Mouse (Mus musculus): ENCODE data around the gene Fdps.

Fdps gene

DNA sequence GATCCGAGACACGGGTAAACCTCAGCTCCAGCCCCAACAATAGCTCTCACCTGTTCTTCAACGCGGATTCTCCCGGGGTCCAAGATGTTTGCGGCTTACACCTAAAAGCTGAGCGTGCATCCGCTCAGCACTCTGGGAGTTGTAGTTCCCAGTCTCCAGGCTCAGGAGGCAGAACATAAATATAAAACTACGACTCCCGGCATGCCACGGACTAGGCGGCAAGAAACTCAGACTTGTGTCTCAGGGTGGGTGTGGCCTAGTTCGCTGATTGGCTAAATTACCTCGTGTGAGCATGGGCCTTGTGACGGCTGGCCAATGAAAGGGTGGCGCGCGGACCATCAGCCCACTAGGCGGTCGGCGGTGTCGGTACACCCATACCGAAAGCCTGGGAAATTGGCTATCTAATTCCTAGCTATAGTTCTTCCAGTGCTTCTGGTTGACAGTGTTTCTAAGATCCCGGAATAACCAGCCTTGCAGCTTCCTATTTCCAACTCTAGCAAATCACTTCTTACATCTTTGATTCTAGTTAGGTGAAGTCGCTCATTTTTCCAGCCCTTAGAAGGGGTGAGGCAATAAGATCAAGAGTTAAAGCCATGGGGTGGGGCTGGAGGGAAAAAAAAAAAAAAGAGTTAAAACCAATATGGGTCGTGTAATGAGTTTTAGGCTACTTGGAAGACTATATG, at the start of gene Fdps:
TSS of gene Fdps (minus strand) at position 148 of the 683 bp plus-strand sequence.
- peak; percentile 99 for DNase-seq (ENCODE audit: low spot score)

DNA sequence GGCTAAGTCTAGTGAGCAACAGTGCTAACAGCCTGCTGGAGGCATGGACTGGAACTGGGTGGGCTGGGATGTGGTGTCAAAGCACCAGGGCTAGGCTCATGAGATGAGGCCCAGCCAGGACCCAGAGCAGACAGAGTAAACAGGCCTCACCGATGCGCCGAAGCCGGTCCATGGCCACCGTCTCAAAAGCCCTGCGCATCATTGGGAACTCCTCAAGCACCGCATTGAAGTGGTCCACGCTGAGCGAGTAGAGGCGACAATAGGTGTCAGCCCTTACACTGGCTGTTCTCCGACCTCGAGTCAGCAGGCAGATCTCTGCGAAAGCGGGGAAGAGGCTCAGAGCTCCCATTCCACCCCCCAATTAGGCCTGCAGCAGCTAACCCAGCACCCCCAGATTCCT, 46.8 kb upstream of the Fdps start:
- no peak for DNase-seq (ENCODE audit: low spot score)

DNA sequence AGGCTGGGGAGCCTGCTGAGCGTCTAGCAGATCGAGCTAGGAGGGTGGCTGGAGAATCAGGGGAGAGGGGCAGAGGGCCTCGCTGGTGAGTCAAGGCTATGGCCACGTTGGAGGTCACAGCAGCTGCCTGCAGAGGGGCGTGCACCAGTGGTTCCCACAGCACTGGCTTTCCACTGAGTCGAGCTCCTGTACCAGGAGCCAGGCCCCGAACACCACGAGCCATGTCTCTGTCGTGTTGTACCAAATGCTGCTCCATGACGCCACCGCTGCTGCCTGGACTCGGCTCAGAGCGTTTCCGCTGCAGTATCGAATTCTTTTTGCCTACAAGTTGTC, 46.2 kb upstream of the Fdps start:
- no peak for DNase-seq (ENCODE audit: low spot score)

- DNase-seq (ENCODE audit: low spot score), result no peak
Observed at GRCm38 (mm10) chr3:89147101-89147978, 45.6 kb upstream of the Fdps start.

GRCm38 (mm10) chr3:89145566-89145965, 43.8 kb upstream of the Fdps start:
- no peak for DNase-seq (ENCODE audit: low spot score)

GRCm38 (mm10) chr3:89144821-89145220, 43.1 kb upstream of the Fdps start:
- no peak for DNase-seq (ENCODE audit: low spot score)

DNA sequence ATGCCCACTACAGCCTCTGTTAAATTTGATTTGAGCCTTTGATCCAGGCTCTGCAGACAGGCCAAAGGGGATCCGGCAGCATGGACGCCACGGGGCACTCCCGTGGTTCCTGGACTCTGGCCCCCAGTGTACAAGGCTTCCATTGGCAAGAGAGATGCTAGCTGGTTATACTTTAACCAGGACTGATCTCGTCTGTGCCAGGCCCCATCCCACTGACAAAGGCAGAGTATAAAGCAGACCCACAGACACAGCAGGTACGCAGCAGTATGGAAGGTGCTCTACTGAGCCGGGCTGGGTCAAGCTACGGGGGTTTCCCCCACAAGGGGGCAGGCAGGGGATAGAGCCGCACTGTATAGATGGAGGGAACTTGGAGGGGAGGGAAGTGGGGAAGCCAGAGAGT, 34.6 kb upstream of the Fdps start:
- DNase-seq (ENCODE audit: low spot score), result no peak

DNA sequence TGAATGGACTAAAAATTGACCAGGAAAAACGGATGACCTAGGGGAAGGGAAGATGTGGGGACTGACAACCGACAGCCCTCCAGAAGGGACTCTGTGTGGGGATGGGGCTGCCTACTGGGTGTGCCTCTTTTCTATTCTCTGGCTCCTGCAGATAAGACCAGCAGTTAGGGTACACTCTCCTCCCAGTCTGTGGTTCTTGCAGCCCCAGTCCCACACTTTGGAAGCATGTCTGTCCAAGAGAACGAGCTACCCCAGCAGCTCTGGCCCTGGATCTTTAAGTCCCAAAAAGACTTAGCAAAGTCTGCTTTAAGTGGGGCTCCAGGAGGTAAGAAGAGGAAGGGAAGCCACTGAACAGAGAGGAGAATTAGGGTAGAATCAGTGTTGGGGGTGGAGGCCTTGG, 34.2 kb upstream of the Fdps start, which contains the start of gene Pklr:
TSS of gene Pklr (plus strand) at position 185 of the 400 bp plus-strand sequence.
- no peak for DNase-seq (ENCODE audit: low spot score)

DNA sequence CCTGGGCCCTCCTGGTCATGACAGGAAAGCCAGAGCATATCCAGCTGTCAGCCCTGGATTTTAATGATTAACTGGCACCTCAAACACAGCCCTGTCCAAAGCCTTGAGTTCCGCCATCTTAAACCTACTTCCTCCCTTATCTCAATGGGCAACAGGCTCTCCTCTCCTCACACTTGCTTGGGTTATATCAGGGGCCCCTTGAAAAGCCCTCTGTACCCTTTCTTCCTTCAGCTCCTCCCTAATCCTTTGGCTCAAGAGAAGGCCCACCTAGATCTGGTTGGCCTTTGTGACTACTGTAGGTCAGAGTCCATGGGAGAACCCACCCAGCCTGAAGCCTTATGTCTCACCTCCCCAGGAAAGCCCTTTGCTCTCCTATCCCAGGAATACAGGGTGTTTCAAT, 32.0 kb upstream of the Fdps start:
- no peak for DNase-seq (ENCODE audit: low spot score)

DNA sequence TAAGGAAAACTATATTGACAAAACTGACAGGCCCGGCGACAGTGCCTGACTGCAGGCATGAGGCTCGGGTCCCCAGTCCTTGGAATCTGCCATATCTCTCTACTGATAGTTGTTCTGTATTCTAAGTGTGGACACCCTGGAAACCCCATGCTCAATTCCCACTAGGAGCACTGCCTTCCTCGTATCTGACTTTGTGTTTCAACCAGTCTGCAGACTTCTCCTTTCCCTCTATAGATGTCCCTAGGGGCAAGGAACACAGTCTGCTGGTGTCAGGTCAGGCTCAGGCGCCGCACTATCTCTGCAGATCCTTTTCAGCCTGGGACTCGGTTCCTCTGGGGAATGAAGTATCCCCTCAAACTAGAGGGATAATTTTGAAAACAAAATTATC, 31.3 kb upstream of the Fdps start:
- DNase-seq (ENCODE audit: low spot score), result no peak

DNA sequence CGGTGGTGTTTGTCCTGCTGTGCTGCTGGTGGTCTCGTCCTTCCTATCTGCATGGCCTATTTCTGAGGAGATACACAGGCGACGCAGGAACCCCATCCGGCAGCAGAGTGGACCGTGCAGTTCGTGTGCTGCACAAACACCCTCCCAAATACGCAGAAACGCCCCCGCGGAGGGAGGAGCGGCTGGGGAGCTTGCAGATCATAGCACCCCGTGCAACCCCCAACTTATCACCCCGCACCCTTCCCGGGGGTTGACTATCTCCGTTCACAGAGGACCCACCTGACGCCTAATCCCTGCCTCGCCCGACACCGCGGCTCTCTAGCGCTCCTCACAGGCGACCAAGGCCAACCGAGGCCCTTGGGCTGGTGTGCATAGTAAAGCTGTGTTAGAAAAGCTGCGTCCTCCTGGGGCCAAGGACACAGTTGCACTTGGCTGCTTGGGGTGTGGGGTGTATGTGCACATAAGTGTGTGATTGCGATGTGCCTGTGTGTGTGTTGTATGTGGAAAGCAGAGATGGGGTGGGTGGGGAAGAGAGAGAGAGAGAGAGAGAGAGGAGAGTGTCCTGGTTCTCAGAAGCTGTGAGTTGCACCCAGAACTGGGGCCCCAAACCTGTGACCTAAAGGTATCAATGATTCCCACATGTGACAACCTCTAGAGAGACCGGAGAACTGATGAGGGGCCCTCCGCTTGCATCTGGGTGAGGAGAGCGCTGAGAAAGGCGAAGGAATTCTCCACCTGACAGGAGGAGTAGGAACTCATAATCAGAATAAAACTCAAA, 30.7 kb upstream of the Fdps start:
- DNase-seq (ENCODE audit: low spot score), result peak; percentile 24

- peak; percentile 59 for DNase-seq (ENCODE audit: low spot score)
Observed at GRCm38 (mm10) chr3:89131816-89132215, 30.1 kb upstream of the Fdps start.

DNA sequence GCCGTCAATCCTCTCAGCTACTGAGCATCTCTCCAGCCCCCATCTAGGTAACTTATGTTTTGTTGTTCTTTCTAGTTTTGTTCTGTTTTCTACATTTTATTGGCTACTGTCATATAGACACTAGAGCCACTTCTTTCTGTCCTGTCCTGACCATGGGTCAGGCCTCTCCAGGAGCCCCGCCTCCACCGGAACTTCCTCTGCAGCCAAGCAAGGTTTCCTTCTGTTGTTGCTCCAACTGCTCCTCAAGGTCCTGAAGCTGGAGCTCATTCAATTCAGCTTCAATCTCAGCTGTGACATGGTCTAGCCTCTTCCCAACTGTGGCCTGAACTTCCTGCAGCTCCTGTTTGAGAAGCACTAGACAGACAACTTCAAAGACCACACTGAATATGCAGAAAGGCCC, 28.1 kb upstream of the Fdps start:
- no peak for DNase-seq (ENCODE audit: low spot score)

- no peak for DNase-seq (ENCODE audit: low spot score)
Observed at GRCm38 (mm10) chr3:89125981-89126380, 24.2 kb upstream of the Fdps start.

DNA sequence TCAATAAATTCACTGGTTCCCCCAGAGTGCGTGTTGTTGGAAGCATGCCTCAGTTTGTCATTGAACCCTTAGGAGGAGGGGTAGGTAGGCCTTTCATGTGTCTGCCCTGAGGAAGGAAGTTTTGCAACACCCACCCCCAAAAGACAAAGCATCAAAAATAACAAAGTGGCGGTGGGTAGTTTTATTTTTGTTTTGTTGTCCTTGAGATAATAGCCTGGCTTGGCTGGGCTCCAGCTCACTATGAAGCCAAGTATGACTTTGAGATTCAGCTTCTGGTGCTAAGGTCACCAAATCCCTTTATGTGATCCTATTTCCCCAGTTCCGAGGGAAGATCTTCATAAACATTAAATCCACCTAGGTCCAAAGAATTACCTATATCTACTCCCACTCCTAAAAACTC, 22.5 kb upstream of the Fdps start:
- DNase-seq (ENCODE audit: low spot score), result no peak

GRCm38 (mm10) chr3:89123313-89123712, 21.6 kb upstream of the Fdps start:
- DNase-seq (ENCODE audit: low spot score), result no peak

GRCm38 (mm10) chr3:89115522-89115921, 13.8 kb upstream of the Fdps start:
- no peak for DNase-seq (ENCODE audit: low spot score)

- no peak for DNase-seq (ENCODE audit: low spot score)
Observed at GRCm38 (mm10) chr3:89113058-89113457, 11.3 kb upstream of the Fdps start.

DNA sequence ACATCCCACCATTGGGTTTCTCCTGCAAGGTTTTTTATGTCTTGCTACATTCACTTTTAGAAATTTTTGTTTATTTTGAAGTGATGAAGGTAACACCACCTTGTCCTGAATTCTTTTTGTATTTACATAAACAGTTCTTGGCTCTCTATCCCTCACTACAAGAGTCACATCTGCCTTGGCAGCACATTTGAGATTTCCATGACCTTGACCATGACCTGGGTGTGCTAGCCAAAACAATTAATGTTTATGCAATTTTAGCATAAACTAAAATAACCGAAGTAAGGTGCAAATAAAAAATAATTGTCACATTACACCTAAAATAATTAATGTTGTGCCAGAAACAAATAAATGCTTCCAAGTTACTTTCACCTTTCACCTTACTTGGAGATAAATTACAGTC, 6.4 kb upstream of the Fdps start:
- no peak for DNase-seq (ENCODE audit: low spot score)

DNA sequence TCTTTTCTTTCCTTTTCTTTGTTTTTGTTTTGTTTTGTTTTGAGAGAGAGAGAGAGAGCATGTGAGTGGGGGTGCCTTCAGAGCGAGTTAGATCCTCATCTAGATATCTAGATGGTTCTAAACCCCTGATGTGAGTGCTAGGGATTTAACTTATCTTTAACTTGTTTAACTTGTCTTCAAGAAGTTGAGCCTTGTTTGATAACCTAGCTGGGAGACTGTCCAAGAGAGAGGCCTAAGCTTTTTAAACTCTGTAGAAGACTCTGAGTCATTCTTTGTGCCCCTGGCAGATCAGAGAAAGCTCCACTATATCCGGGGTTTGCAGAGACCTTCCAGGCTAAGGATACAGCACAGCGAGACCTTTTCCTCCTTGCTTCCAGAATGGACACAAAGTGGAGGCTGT, 5.8 kb upstream of the Fdps start:
- DNase-seq (ENCODE audit: low spot score), result no peak

DNA sequence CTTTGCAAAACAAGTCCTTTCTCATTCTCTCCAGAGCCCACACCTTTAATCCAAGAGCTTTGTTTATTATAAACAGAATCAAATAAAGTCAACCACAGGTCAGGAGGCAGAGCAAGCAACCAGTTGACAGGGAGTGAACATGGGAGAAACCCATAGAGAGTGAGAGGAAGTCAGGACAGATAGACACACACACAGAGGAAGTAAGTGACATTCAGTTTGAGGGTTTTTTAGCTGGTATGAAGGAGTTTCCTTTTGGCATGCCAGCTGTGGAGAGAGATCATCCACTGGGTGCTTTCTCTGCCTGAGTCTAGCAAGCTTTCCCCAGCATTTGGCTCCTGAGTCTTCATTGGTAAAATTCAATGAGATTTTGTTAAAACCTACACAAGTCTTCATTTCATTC, 5.1 kb upstream of the Fdps start:
- no peak for DNase-seq (ENCODE audit: low spot score)

DNA sequence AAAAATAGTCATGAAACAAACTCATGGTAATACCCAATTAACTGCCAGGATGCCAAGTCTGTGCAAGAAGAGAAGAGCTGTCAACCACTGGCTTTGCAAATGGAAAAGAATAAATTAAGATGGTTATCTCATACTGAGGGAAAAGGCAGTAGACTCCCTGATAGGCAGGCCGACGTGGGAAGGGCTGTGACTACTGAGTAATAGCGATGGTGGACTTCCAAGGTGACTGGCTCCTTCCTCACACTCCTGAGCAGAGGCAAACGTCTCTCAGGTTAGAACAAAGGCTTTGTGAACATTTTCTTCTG, 1.5 kb upstream of the Fdps start:
- no peak for DNase-seq (ENCODE audit: low spot score)

Measured in left cerebral cortex, adult 11 months (tissue).